Mouse (Mus musculus): ENCODE results near the gene Ptprn2. TPM values are rescaled to one million over a fixed set of nuclear protein-coding genes. Genes with fewer than 3 reads are reported as not detected.
A peak's percentile ranks its signal among the peaks of the same experiment; 100 is the strongest.

Gene Ptprn2
- polyA plus RNA-seq, 1 experiment from 2014 or later: 2.9 TPM

- Histone ChIP-seq H3K9me3 (ENCODE audit: control insufficient read depth, low read length) (no peaks in the 10 kb centered on the region), H3K27me3 (ENCODE audit: control insufficient read depth, insufficient read depth, low read length) (no peaks in the 10 kb centered on the region), H3K4me3 (ENCODE audit: low read depth, low read length) (no peak overlapping the region), H3K4me1 (ENCODE audit: control insufficient read depth, insufficient read depth, low read length) (no peaks in the 10 kb centered on the region), H3K4me2 (ENCODE audit: low read depth) (no peak overlapping the region), H3K27ac (ENCODE audit: low read depth, low read length) (no peak overlapping the region), H3K36me3 (ENCODE audit: control insufficient read depth, insufficient read depth, low read length) (no peaks in the 10 kb centered on the region), H3K9ac (ENCODE audit: low read length) (no peak overlapping the region)
- ATAC-seq (ENCODE audit: insufficient read depth, low FRiP score, low TSS enrichment) (no peak), DNase-seq (ENCODE audit: low spot score) (no peak)
- 89% methylated on average over 3 of the region's 3 CpGs for WGBS
These were observed 832.7 kb downstream of the Ptprn2 start for GRCm38 (mm10) chr12:117318229-117318628.

DNA sequence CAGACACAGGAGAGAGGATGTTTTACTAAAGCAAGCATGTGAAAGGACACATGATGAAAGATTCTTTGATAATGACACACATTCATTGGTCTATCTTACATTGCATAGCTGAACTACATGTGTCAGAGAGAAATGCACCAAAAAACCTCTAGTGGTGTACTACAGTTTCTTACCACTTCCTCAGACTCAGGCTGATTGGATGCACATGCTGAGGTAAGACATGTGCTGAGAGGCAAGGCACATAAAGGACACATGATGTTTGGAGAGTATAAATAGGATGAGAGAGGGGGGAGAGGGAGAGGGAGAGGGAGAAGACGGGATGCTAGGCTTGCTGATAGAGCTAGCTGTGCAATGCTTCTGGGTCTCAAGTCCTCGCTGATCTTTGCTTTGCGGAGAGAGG lies 837.5 kb downstream of the Ptprn2 start:
- no peak overlapping the region for H3K9ac ChIP-seq (ENCODE audit: low read length)
- H3K9me3 ChIP-seq (ENCODE audit: control insufficient read depth, low read length): no peaks in the 10 kb centered on the region
- no peak for ATAC-seq (ENCODE audit: insufficient read depth, low FRiP score, low TSS enrichment)
- H3K4me2 ChIP-seq (ENCODE audit: low read depth): no peak overlapping the region
- H3K27ac ChIP-seq (ENCODE audit: low read depth, low read length): no peak overlapping the region
- H3K4me3 ChIP-seq (ENCODE audit: low read depth, low read length): no peak overlapping the region
- H3K36me3 ChIP-seq (ENCODE audit: control insufficient read depth, insufficient read depth, low read length): no peaks in the 10 kb centered on the region
- DNase-seq (ENCODE audit: low spot score): no peak
- WGBS: 93% methylated on average over 3 of the region's 3 CpGs
- no peaks in the 10 kb centered on the region for H3K27me3 ChIP-seq (ENCODE audit: control insufficient read depth, insufficient read depth, low read length)
- no peaks in the 10 kb centered on the region for H3K4me1 ChIP-seq (ENCODE audit: control insufficient read depth, insufficient read depth, low read length)

MicroRNAs within 50 kb of the gene (microRNA counts, 519-probe panel; counts per million panel counts)
- microRNA mmu-miR-153: 3,943 counts per million, percentile 74 among the panel's probes with 10 or more counts

Small RNA genes lying within 50 kb of the gene (microRNA-seq; reads per million reads assigned to microRNA genes)
- gene Mir153: 740 reads per million, percentile 74 among the genes with 10 or more reads in this experiment

Other genes with a start within 250 kb of the Ptprn2 start
- gene Wdr60, start 222.7 kb upstream of the Ptprn2 start, polyA plus RNA-seq (2014; fragmentation: Nextera tagmentation; extraction: Ambion mirVana): 12.8 and 14.9 TPM in 2 replicates
- not detected in 2 replicates for gene Gm11027, start 210.3 kb upstream of the Ptprn2 start, polyA plus RNA-seq (2014; fragmentation: Nextera tagmentation; extraction: Ambion mirVana)
- gene Esyt2, start 204.5 kb upstream of the Ptprn2 start, polyA plus RNA-seq (2014; fragmentation: Nextera tagmentation; extraction: Ambion mirVana): 18.0 and 19.3 TPM in 2 replicates
- gene Ncapg2, start 80.3 kb upstream of the Ptprn2 start, polyA plus RNA-seq (2014; fragmentation: Nextera tagmentation; extraction: Ambion mirVana): 38.0 and 41.3 TPM in 2 replicates